Mouse (Mus musculus) hindbrain, embryonic 16.5 days (tissue): ENCODE data around the gene Slc23a4. TPM values are rescaled to one million over a fixed set of nuclear protein-coding genes. Genes with fewer than 3 reads are reported as not detected.

ENCODE experiments used
- ATAC-seq: fragments of 200-750 bp; cut with Nextera tagmentation; 2 replicates; pipeline ENCODE4 v1.8.0; 2017; ENCODE audit warnings: moderate TSS enrichment, moderate library complexity
- H3K27ac ChIP-seq: fragments of 300-500 bp; sonication (generic); 2 replicates; pipeline ENCODE4 v1.5.1; 2014; ENCODE audit warnings: low read depth, mild to moderate bottlenecking, control low read depth, low read length, moderate library complexity
- H3K27me3 ChIP-seq: fragments of 300-500 bp; sonication (generic); replicated peaks from 2 replicates; pipeline ENCODE4 v1.6.1; 2014; ENCODE audit warnings: low read length; ENCODE audit not compliant: control insufficient read depth, insufficient read depth
- H3K36me3 ChIP-seq: fragments of 300-500 bp; sonication (generic); 2 replicates; pipeline ENCODE4 v1.6.1; 2014; ENCODE audit warnings: mild to moderate bottlenecking, low read length, moderate library complexity, mixed read lengths; ENCODE audit not compliant: control insufficient read depth, insufficient read depth
- H3K4me1 ChIP-seq: fragments of 300-500 bp; sonication (generic); 2 replicates; pipeline ENCODE4 v1.6.1; 2014; ENCODE audit warnings: low read depth, low read length; ENCODE audit not compliant: control insufficient read depth, insufficient read depth
- H3K4me2 ChIP-seq: fragments of 300-500 bp; sonication (generic); 2 replicates; pipeline ENCODE4 v1.6.1; 2014; ENCODE audit warnings: mild to moderate bottlenecking, low read length, control low read depth, moderate library complexity
- H3K4me3 ChIP-seq: fragments of 300-500 bp; sonication (generic); 2 replicates; pipeline ENCODE4 v1.5.1; 2014; ENCODE audit warnings: mild to moderate bottlenecking, low read length, control low read depth, moderate library complexity
- H3K9ac ChIP-seq: fragments of 300-500 bp; sonication (generic); 2 replicates; pipeline ENCODE4 v1.6.1; 2014; ENCODE audit warnings: low read depth, mild to moderate bottlenecking, control low read depth, low read length, moderate library complexity
- H3K9me3 ChIP-seq: fragments of 300-500 bp; sonication (generic); 2 replicates; pipeline ENCODE4 v1.6.1; 2014; ENCODE audit warnings: mild to moderate bottlenecking, low read length, moderate library complexity; ENCODE audit not compliant: control insufficient read depth
- WGBS: fragments of 180-500 bp; shearing (Covaris S2); extraction: QIAGEN DNeasy Blood & Tissue Kit; methylation state at CpG from one replicate; pipeline ENCODE4 v1.1.7; 2014; 5-methylcytosine and 5-hydroxymethylcytosine counted together
- polyA plus RNA-seq: library from polyadenylated mRNA; unstranded; fragments of >200 nt; fragmentation: Nextera tagmentation; extraction: Ambion mirVana; gene quantifications from 2 replicates; pipeline ENCODE4 v1.2.1, GENCODE M21; 2015

The Slc23a4 gene
- polyA plus RNA-seq, 1 experiment from 2014 or later: 0.78 TPM

DNA sequence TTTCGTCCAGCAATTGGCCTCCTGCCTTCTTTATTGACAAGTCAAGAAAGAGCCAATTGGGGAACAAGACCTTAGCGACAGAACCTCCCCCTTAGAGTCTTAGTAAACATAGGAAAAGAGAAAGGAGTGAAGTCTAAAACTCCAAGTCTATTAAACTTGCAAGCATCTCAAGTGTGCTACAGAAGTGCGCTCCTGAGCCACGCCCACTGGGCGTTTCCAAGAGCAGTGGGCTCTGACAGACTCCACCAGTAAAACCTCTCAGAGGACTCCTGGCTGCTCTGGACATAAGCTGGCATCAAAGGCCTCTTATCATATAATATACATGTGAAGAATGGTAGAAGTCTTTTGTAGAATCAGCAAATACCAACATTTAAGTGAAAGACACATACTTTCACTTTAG, 84.8 kb downstream of the Slc23a4 start:
- Histone ChIP-seq H3K9ac (no peak overlapping the region), H3K4me2 (no peak overlapping the region), H3K27me3 (no peaks in the 10 kb centered on the region), H3K4me1 (peaks cover 3% of the 10 kb centered on the region; the same call in 1 of the 2 replicates), H3K9me3 (no peaks in the 10 kb centered on the region), H3K27ac (no peak overlapping the region), H3K36me3 (peaks cover 17% of the 10 kb centered on the region; the same call in 1 of the 2 replicates), H3K4me3 (no peak overlapping the region)
- WGBS: 92% methylated on average over 5 of the region's 5 CpGs
- ATAC-seq: no peak

DNA sequence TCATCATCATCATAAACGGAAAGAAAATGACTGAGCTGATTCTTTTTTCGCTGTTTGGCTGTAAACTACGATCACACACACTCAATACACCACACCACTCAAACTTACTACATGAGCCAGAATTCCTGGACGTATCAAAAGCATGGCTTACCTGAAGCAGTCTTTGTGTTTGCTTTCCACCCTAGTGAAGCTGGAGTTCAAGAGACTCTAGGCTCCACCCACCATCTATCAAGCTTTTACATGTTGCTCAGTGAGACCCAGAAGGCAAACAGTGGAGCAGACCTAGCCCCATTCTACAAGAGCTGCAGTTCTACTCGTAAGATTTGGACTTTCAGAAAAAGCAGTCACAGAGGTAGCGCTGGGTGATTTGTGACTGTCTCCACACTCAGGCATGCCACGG, 85.6 kb downstream of the Slc23a4 start:
- Histone ChIP-seq H3K4me3 (no peak overlapping the region), H3K4me2 (no peak overlapping the region), H3K4me1 (peaks cover 3% of the 10 kb centered on the region; the same call in 1 of the 2 replicates), H3K36me3 (peaks cover 19% of the 10 kb centered on the region; the same call in 1 of the 2 replicates), H3K27ac (no peak overlapping the region), H3K9ac (no peak overlapping the region), H3K27me3 (no peaks in the 10 kb centered on the region), H3K9me3 (no peaks in the 10 kb centered on the region)
- WGBS: 85% methylated on average over 7 of the region's 7 CpGs
- no peak for ATAC-seq

DNA sequence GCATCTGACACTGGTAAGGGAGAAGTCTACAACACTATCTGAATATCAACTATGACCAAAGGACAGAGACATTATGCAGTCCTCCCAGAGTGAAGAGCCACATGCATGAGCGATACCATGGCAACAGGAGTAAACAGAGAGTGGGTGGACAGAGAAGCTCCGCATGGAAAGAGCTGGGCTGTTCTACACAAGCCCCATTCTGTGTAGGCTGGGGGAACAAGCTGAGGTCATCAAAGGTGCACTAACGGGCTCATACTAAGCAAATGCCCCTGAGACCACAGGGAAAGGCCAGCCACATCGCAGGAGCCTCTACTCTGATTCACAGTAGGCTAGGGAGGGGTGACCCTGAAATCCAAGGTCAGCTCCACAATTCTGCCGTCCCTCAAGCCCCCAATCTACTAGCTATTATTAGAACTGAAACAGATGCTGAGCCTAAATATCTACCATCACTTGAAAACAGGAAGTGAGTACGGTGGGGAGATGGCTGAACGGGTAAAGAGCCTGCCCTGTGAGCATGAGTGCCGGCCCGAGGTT, 86.2 kb downstream of the Slc23a4 start:
- no peak overlapping the region for H3K9ac ChIP-seq

GRCm38 (mm10) chr6:34900990-34901389, 87.2 kb downstream of the Slc23a4 start:
- ATAC-seq: no peak
- WGBS: 69% methylated on average over 2 of the region's 2 CpGs

More for the DNA sequence above, 86.2 kb downstream of the Slc23a4 start:
- H3K27ac ChIP-seq: no peak overlapping the region
- H3K36me3 ChIP-seq: peaks cover 17% of the 10 kb centered on the region; the same call in 1 of the 2 replicates
- no peak overlapping the region for H3K4me3 ChIP-seq
- no peak overlapping the region for H3K4me2 ChIP-seq
- H3K9me3 ChIP-seq: no peaks in the 10 kb centered on the region
- H3K27me3 ChIP-seq: no peaks in the 10 kb centered on the region
- H3K4me1 ChIP-seq: peaks cover 3% of the 10 kb centered on the region; the same call in 1 of the 2 replicates
- no peak for ATAC-seq
- WGBS: 64% methylated on average over 9 of the region's 9 CpGs

DNA sequence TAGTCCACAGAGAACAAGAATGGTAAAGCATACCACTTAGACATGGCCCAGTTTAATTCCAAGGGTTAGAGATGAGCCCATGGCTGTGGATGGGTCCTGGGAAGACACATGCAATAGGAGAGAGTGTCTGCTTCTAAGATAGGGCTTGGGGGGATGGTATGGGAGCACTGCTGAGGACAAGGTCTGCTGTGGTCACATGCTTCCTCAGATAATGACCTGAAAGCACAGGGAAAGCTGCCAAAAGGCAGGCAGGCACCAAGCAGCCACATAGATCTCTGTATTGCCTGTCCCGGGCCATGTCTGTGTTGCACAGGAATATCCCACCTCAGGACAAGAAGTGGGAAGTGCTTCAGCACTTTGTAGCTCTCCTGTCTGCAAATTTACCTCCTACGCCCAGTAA, 89.1 kb downstream of the Slc23a4 start:
- no peak overlapping the region for H3K4me3 ChIP-seq
- H3K4me1 ChIP-seq: peaks cover 3% of the 10 kb centered on the region; the same call in 1 of the 2 replicates
- H3K27ac ChIP-seq: no peak overlapping the region
- no peaks in the 10 kb centered on the region for H3K27me3 ChIP-seq
- no peak for ATAC-seq
- H3K9ac ChIP-seq: no peak overlapping the region
- peaks cover 28% of the 10 kb centered on the region for H3K36me3 ChIP-seq
- H3K4me2 ChIP-seq: no peak overlapping the region
- H3K9me3 ChIP-seq: no peaks in the 10 kb centered on the region
- 92% methylated on average over 2 of the region's 2 CpGs for WGBS

More at GRCm38 (mm10) chr6:34900990-34901389, 87.2 kb downstream of the Slc23a4 start:
- Histone ChIP-seq H3K27me3 (no peaks in the 10 kb centered on the region), H3K4me3 (no peak overlapping the region), H3K4me1 (peaks cover 3% of the 10 kb centered on the region; the same call in 1 of the 2 replicates), H3K9ac (no peak overlapping the region), H3K27ac (no peak overlapping the region), H3K4me2 (no peak overlapping the region), H3K9me3 (no peaks in the 10 kb centered on the region), H3K36me3 (peaks cover 16% of the 10 kb centered on the region)

DNA sequence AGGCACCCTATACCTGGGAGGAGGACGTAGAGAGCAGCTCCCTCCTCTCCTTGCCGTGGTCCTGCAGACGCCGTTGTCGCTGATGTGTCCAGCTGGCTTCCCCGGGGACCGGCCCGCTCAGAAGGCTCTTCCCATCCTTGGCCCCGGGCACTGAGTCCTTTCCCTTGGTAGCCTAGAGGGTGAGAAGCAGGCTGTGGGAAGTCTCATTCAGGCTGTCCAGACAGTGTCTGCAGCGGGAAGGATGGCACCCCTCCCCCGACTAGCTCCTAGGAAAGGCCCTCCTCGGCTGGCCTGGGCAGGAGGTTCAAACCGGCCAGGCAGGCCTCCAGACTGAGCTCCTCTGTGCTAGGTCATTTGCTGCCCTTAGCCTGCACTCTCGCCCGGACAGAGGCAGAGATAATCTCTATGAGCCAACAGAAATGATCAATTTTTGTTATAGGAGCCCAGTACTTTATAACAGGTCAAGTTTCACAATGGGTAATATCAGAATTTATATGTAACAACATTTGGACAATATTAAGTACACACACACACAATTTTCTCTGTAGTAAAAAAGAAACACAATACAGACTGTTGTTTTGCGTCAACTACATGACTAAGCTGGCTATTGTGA, 91.9 kb downstream of the Slc23a4 start:
- Histone ChIP-seq H3K27me3 (no peaks in the 10 kb centered on the region), H3K9ac (no peak overlapping the region), H3K27ac (no peak overlapping the region), H3K36me3 (peaks cover 35% of the 10 kb centered on the region), H3K4me3 (no peak overlapping the region), H3K9me3 (no peaks in the 10 kb centered on the region), H3K4me2 (no peak overlapping the region), H3K4me1 (no peaks in the 10 kb centered on the region)
- no peak for ATAC-seq
- WGBS: 56% methylated on average over 12 of the region's 16 CpGs

- Histone ChIP-seq H3K4me3 (no peak overlapping the region), H3K27ac (no peak overlapping the region), H3K9ac (no peak overlapping the region), H3K36me3 (peaks cover 42% of the 10 kb centered on the region), H3K9me3 (no peaks in the 10 kb centered on the region), H3K4me2 (no peak overlapping the region), H3K27me3 (no peaks in the 10 kb centered on the region), H3K4me1 (no peaks in the 10 kb centered on the region)
- WGBS: 76% methylated on average over 7 of the region's 7 CpGs
- ATAC-seq: no peak
Measured at GRCm38 (mm10) chr6:34895569-34895968, 92.6 kb downstream of the Slc23a4 start.

Other genes with a start within 250 kb of the Slc23a4 start
- 9.4 and 14.4 TPM in 2 replicates for gene Agbl3, start 208.0 kb downstream of the Slc23a4 start, polyA plus RNA-seq
- 1.1 and 1.7 TPM in 2 replicates for gene Tmem140, start 125.3 kb downstream of the Slc23a4 start, polyA plus RNA-seq
- 9.7 and 9.8 TPM in 2 replicates for gene Cyren, start 110.3 kb downstream of the Slc23a4 start, polyA plus RNA-seq
- gene Wdr91, start 77.5 kb downstream of the Slc23a4 start, polyA plus RNA-seq: 13.9 and 14.8 TPM in 2 replicates
- not detected in 2 replicates for gene Stra8, start 68.2 kb downstream of the Slc23a4 start, polyA plus RNA-seq
- 30.7 and 33.1 TPM in 2 replicates for gene Cnot4, start 145.3 kb upstream of the Slc23a4 start, polyA plus RNA-seq
- 17.0 and 21.7 TPM in 2 replicates for gene Nup205, start 189.0 kb upstream of the Slc23a4 start, polyA plus RNA-seq